Mouse (Mus musculus): ENCODE measurements around the gene Taldo1.

The Taldo1 gene

DNA sequence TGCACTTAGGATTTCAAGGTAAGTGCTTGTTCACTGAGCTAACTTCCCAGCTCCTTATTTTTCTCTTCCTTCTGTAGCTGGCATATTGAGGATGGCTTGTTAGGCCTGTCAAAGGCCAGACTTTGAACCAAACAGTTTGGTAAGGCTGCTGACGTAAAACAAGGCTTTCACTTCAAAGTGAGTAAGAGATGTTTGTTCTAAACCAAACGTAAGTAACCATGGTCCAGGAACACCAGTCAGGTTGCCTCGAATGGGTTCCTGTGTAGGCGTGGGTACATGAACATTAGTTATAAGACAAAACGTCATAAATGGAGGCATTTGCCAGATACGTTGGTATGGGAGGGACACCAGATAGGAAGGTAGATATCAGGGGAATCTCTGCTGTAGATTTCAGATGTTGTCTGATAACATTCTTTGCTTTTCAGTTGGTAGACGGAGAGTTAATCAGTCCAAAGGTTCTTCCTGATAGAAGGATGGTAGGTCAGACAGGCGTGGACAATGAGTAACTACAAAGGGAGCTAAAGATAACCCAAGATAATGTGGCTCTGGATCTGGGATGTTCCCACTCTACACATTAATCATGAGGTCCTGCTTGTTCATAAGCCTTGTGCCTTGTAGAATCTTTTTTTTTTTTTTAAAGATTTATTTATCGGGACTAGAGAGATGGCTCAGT is 28.2 kb downstream of the Taldo1 start:
- no peak for DNase-seq (ENCODE audit: low read depth in 2 of 2, low spot score in 2 of 2)

GRCm38 (mm10) chr7:141423811-141424210 is 31.8 kb downstream of the Taldo1 start:
- no peak for DNase-seq (ENCODE audit: low read depth in 2 of 2, low spot score in 2 of 2)

DNA sequence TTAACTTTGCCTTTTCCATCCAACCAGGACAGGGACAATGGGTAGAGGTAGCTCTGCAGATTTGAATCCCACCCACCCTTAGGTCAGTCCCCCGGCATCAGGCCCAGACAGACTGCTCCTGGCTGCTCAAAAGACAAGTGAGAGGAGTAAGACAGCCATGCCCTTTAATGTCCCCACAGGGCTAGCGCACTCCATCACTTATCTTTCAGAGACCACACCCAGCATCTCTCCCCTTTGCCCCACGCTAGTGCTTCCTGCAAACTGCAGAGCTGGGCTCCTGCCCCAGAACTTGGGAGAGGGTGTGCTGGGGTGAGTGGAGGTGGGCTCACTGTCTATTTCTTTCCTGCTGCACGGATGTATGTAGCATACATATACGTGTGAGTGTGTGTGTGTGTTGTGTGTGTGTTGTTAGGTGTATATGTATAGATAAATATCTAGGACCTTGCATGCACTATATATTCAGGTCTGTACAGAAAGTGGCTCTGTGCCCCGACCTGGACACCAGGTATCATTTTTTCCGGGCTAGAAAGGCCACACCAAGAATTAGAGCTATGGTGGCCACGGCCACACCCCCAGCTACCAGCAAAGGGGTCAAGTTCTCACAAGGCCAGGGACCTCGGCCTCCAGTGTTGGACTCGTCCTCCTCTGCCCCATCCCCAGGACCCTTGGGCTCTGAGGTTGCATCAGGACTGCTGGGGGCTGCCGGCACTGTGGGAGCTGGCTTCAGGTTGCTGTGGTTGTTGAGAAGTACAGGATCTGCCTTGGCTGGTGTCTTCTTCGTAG is 35.1 kb downstream of the Taldo1 start:
- no peak for DNase-seq (ENCODE audit: low read depth in 2 of 2, low spot score in 2 of 2)

GRCm38 (mm10) chr7:141428701-141429100 is 36.7 kb downstream of the Taldo1 start:
- no peak for DNase-seq (ENCODE audit: low read depth in 2 of 2, low spot score in 2 of 2)

DNA sequence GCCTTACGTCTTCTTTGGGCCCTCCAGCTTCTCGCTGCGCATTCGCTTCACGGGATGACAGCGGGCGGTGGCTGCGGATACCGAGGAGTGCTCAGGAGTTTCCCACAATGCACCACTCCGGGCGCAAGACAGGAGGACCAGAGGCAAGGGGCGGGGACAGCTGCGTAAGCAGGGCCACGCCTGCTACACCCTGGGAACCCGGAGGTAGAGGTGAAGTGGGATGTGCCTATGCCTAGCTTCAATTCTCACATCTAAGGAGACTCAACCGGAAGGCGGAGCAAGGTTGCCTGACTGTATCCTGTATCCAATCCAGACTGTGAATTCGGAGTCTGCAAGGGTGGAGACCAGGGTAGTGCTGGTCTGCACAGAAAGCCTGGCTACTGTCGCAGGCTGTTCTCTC is 37.3 kb downstream of the Taldo1 start, which contains the start of gene Cend1:
Gene Cend1, minus strand, starts transcription at position 182 of the 400 bp plus-strand sequence.
- no peak for DNase-seq (ENCODE audit: low read depth in 2 of 2, low spot score in 2 of 2)

- no peak for DNase-seq (ENCODE audit: low read depth in 2 of 2, low spot score in 2 of 2)
Measured at GRCm38 (mm10) chr7:141429840-141430584, 38.0 kb downstream of the Taldo1 start.

- DNase-seq (ENCODE audit: low read depth in 2 of 2, low spot score in 2 of 2), result no peak
Measured at GRCm38 (mm10) chr7:141430585-141431240, 38.7 kb downstream of the Taldo1 start.

GRCm38 (mm10) chr7:141431434-141432185 is 39.6 kb downstream of the Taldo1 start:
- no peak for DNase-seq (ENCODE audit: low read depth in 2 of 2, low spot score in 2 of 2)

DNA sequence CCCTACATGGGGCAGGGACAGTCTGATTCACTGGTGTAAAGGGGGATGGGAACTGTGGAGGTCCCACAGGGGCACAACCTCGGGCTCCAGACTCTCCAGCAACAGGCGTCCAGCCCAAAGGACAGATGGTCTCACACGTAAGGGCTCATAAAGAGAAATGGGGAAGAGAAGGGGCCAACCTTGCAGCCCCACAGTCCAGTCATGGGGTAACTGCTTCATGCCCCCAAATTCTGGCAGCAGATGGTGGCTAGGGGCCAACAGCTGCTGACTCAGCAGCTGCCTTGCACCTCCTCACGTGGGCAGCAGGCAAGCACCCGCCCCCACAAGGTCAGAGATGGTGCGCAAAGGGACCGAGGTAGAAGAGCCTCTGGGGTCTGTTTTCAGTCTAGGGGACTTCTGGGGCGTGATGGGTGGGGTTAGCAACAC is 40.2 kb downstream of the Taldo1 start:
- no peak for DNase-seq (ENCODE audit: low read depth in 2 of 2, low spot score in 2 of 2)

DNA sequence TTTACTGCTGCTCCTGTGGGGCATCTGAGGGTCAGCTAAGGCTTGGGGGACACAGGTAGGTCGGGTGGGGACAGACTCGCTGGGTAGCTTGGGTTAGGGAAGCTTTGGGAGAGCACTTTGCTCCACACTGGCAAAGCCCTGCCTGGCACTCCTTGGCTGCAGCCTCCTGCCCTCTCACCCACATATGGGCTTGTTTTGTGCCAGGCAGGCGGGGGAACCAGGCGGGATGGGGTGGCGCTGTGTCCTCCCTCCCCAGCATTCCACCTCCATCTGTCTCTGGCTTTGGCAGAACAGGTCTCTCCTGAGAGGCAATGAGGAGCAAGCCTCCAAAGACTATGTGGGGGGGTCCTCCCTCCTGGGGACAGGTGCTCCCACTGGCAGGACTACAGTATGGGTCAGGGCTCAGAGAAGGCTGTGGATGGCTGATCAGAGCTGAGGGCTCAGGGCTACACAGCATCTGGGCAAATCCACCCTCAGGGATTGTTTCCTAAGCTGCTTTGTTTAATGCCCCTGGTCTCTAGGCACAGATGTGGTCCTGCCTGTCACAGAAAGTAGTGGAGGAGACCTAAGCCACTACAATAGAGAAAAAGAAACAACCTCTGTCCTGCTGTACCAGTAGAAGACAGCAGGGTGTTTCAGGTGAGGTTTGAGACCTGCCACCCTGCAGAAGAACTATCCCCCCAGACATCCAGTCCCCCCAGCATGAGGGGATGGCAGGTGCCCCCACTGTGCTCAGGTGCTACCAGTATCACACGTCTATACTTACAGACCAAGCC is 40.9 kb downstream of the Taldo1 start:
- DNase-seq (ENCODE audit: low read depth in 2 of 2, low spot score in 2 of 2), result no peak

- no peak for DNase-seq (ENCODE audit: low read depth in 2 of 2, low spot score in 2 of 2)
Measured at GRCm38 (mm10) chr7:141433517-141434400, 41.8 kb downstream of the Taldo1 start.

DNA sequence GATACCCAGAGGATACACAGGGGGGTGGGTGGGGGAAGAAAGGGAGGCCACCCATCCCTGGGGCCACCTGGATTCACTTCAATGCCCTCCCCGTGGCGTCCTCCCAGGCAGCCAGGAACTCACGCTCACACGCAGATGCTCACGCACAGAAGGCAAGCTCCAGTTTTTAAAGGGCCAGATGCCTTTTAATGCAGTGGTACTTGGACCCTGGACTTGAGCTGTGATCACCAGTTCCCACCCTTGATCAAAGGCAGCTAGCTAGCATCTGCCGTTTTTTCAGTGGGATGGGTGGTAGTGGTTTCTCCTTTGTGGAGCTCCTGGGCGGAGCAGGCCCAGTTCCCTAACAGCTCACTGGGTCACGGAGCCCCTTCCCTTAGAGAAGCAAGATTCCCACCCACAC is 42.5 kb downstream of the Taldo1 start:
- DNase-seq (ENCODE audit: low read depth in 2 of 2, low spot score in 2 of 2), result no peak

DNA sequence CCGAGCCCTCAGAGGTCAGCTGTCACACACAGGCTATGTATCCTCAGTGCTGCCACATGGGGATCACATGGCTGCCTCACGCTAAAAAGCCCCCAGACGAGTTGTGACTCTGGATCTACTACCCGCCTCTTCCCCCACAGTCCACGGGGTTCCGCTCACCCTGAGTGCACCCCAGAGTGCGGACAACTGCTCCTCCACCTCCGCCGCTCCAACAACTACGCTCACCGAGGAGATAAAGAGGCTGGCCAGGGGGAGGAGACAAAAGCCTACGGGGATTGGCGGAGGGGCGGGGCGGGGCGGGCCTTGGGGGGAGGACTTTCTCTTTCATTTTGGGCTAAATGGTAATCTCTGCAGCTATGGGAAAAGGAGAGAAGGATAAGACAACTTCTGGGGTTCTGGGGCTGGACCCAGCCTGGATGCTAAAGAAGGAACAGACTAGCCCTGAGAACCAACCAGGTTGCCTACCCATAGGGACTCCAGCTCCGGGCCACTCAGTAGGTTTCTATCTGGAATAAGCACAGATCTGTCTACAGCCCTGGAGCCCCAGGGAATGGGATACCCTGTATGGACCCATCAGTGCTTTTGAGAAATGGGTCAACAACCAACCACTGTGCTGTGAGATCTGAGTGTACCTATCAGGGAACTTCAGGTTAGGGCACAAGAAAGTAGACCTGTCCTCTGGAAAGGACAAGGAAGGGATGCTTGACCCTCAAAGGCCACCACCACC is 43.3 kb downstream of the Taldo1 start:
- peak in 1 of 2 experiments; percentile 49 for DNase-seq (ENCODE audit: low read depth in 2 of 2, low spot score in 2 of 2)

DNA sequence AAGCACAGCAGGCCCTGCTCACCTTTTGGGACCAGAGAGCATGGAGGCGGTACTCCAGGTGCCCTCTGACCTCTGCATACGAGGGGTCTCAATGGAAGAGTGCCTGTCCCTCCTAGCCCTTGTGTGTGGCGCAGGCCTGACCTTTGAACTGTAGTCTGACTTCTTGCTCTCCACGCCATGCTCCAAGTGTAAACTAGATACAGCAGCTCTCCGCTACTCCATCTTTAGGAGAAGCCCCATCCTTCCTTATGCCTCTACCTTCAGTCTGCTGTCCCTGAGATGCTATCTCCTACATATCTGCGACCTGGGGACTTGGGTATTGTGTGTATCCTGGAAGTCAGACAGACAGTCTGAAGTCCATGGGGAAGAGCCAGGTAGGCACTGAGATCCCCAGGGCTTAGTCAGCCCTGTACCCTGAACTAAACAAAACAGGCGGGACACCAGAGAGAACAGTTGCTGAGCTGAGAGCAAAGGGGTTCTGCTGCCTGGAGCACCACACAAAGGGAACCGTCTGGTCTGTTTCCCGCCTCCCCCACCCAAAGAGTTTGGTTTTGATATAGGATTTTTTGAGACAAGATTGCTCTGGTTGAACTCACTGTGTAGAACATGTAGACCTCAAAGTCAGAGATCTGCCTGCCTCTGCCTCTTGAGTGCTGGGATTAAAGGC is 44.0 kb downstream of the Taldo1 start:
- no peak for DNase-seq (ENCODE audit: low read depth in 2 of 2, low spot score in 2 of 2)

DNA sequence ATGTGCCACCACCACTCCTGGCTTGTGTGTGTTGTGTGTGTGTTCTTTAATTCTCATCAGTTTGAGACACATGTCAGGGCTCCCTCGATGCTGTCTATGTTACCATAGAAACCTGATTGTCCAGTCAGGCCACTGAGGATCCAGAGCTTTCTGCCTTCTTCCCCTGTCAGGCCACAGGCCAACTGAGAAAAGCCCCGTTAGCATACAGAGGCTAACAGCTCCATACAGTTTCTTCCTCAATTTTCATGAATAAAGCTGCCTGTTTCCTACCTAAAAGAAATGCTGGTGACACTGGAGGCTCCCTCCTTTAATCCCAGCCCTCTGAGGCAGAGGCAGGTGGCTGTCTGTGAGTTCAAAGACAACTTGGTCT is 44.5 kb downstream of the Taldo1 start:
- DNase-seq (ENCODE audit: low read depth in 2 of 2, low spot score in 2 of 2), result no peak

- peak; percentile 72 to 80 for DNase-seq (ENCODE audit: low read depth in 2 of 2, low spot score in 2 of 2)
Measured at GRCm38 (mm10) chr7:141437178-141438120, 45.5 kb downstream of the Taldo1 start, which contains the start of gene Slc25a22. Slc25a22 (minus strand) TSS chr7:141437892.

Measured in CD8-positive naive resting alpha-beta T cell, adult 2 months (primary cell).